Mouse (Mus musculus) ES-E14 (cell line): ENCODE results near the gene Prox2. TPM values are rescaled to one million over a fixed set of nuclear protein-coding genes. Genes with fewer than 3 reads are reported as not detected.
"Not testable (repeated sequence)": the region's sequence is repeated elsewhere in the genome, so short reads cannot be mapped to it uniquely, and the experiment has no call there.

Source experiments
- DNase-seq: peaks from one replicate; pipeline ENCODE4 v3.0.0-alpha.2; 2013; ENCODE audit warnings: low read depth, low spot score
- H3K27ac ChIP-seq: 2 replicates; pipeline ENCODE4 v1.5.1; 2012; ENCODE audit warnings: low read depth, mild to moderate bottlenecking, low read length, moderate library complexity, mixed read lengths; ENCODE audit not compliant: poor library complexity, insufficient read depth, severe bottlenecking
- H3K36me3 ChIP-seq: 2 replicates; pipeline ENCODE4 v1.6.1; 2012; ENCODE audit warnings: mild to moderate bottlenecking, low read length, moderate library complexity, mixed read lengths; ENCODE audit not compliant: control insufficient read depth, poor library complexity, insufficient read depth, severe bottlenecking
- H3K4me1 ChIP-seq, 2 experiments: fragments of 150-350 bp in 1 of 2; sonication (generic) in 1 of 2; 2 replicates each; pipeline ENCODE4 v1.6.1; 2012; ENCODE audit warnings: low read length in 2 of 2, mild to moderate bottlenecking in 1 of 2, mixed read lengths in 1 of 2; ENCODE audit not compliant: control insufficient read depth in 2 of 2, insufficient read depth in 2 of 2, poor library complexity in 1 of 2
- H3K4me3 ChIP-seq, 2 experiments: fragments of 150-350 bp in 1 of 2; sonication (generic) in 1 of 2; 2 replicates each; pipeline ENCODE4 v1.5.1; 2012; ENCODE audit warnings: low read length in 2 of 2, low read depth in 1 of 2, mild to moderate bottlenecking in 1 of 2, mixed read lengths in 1 of 2; ENCODE audit not compliant: insufficient read depth in 1 of 2, poor library complexity in 1 of 2, severe bottlenecking in 1 of 2
- H3K9ac ChIP-seq: 2 replicates; pipeline ENCODE4 v1.6.1; 2012; ENCODE audit warnings: low read depth, mild to moderate bottlenecking, low read length, mixed read lengths; ENCODE audit not compliant: poor library complexity, insufficient read depth, severe bottlenecking
- H3K9me3 ChIP-seq: fragments of 150-350 bp; sonication (generic); 2 replicates; pipeline ENCODE4 v1.6.1; 2012; ENCODE audit warnings: low read depth, mild to moderate bottlenecking, low read length; ENCODE audit not compliant: control insufficient read depth, insufficient read depth
- CHD2 ChIP-seq: IDR thresholded peaks from 2 replicates; pipeline ENCODE4 v1.6.1; 2014; ENCODE audit warnings: mild to moderate bottlenecking, low read depth, low read length, inconsistent platforms
- HCFC1 ChIP-seq: IDR thresholded peaks from 2 replicates; pipeline ENCODE4 v1.6.1; 2012; ENCODE audit warnings: low read length, inconsistent platforms, borderline replicate concordance; ENCODE audit not compliant: insufficient read depth
- MAFK ChIP-seq: IDR thresholded peaks from 2 replicates; pipeline ENCODE4 v1.6.1; 2014; ENCODE audit warnings: mild to moderate bottlenecking, low read depth, low read length, inconsistent platforms; ENCODE audit not compliant: insufficient read depth
- ZC3H11A ChIP-seq: IDR thresholded peaks from 2 replicates; pipeline ENCODE4 v1.6.1; 2012; ENCODE audit warnings: low read depth, mild to moderate bottlenecking, inconsistent platforms, low read length, borderline replicate concordance
- ZNF384 ChIP-seq: IDR thresholded peaks from 2 replicates; pipeline ENCODE4 v1.6.1; 2012; ENCODE audit warnings: low read depth, low read length, inconsistent platforms
- in situ Hi-C, 2 experiments: fragments of 600-800 bp; cut with MboI; formaldehyde crosslinking; loops; one replicate each; pipeline ENCODE4 v1.15.1; 2025; ENCODE audit warnings: low sequenced_read_pairs in 2 of 2, inconsistent platforms in 1 of 2; ENCODE audit not compliant: unreplicated experiment in 2 of 2
- total RNA-seq: library from RNA; depleted of rRNA; stranded (reverse); fragments of 300-350 nt; gene quantifications from 2 replicates; pipeline ENCODE4 v1.2.3, GENCODE M21; 2012

Prox2 gene
- total RNA-seq, 1 experiment = 0.98 TPM

- no peak overlapping the region for H3K27ac ChIP-seq
- H3K4me3 ChIP-seq = no peak overlapping the region
- H3K9ac ChIP-seq = no peak overlapping the region
- H3K9me3 ChIP-seq = no peaks in the 10 kb centered on the region
- DNase-seq = no peak
- no peaks in the 10 kb centered on the region for H3K36me3 ChIP-seq
- TF ChIP-seq ZNF384 (no peak), HCFC1 (no peak), CHD2 (no peak), ZC3H11A (no peak), MAFK (no peak)
- in situ Hi-C loops = no loop called here
- H3K4me1 ChIP-seq = peaks cover 0 to 8% of the 10 kb centered on the region in 2 experiments; a peak in 1 of 4 replicates
These were observed 36.3 kb upstream of the Prox2 start for GRCm38 (mm10) chr12:85146881-85147280.

- DNase-seq = no peak
- H3K4me3 ChIP-seq = peak overlapping the region in 1 of 2 experiments; percentile 40; a peak in 1 of 4 replicates
- no peaks in the 10 kb centered on the region for H3K9me3 ChIP-seq
- peaks cover 2 to 11% of the 10 kb centered on the region in 2 experiments; a peak in 1 of 4 replicates for H3K4me1 ChIP-seq
- no peak overlapping the region for H3K27ac ChIP-seq
- no peak for TF ChIP-seq MAFK
- TF ChIP-seq HCFC1 = no peak
- TF ChIP-seq ZNF384 = no peak
- TF ChIP-seq CHD2 = no peak
- TF ChIP-seq ZC3H11A = no peak
- H3K36me3 ChIP-seq = no peaks in the 10 kb centered on the region
- H3K9ac ChIP-seq = no peak overlapping the region
- in situ Hi-C loops = no loop called here
These were observed 35.8 kb upstream of the Prox2 start for GRCm38 (mm10) chr12:85146355-85146754.

- H3K27ac ChIP-seq = no peak overlapping the region
- in situ Hi-C loops = no loop called here
- DNase-seq = no peak
- no peak overlapping the region for H3K4me3 ChIP-seq
- H3K4me1 ChIP-seq = peaks cover 2 to 14% of the 10 kb centered on the region in 2 experiments; a peak in 2 of 4 replicates
- H3K9ac ChIP-seq = no peak overlapping the region
- no peaks in the 10 kb centered on the region for H3K36me3 ChIP-seq
- no peaks in the 10 kb centered on the region for H3K9me3 ChIP-seq
- TF ChIP-seq CHD2 = no peak
- no peak for TF ChIP-seq MAFK
- no peak for TF ChIP-seq ZC3H11A
- TF ChIP-seq HCFC1 = no peak
- no peak for TF ChIP-seq ZNF384
These were observed 35.1 kb upstream of the Prox2 start for GRCm38 (mm10) chr12:85145630-85146029.

GRCm38 (mm10) chr12:85144821-85145220 lies 34.3 kb upstream of the Prox2 start:
- no peak for DNase-seq
- no peak overlapping the region for H3K9ac ChIP-seq
- TF ChIP-seq ZNF384 (no peak), HCFC1 (no peak), MAFK (no peak), ZC3H11A (no peak), CHD2 (no peak)
- H3K9me3 ChIP-seq = no peaks in the 10 kb centered on the region
- H3K4me3 ChIP-seq = no peak overlapping the region
- no peaks in the 10 kb centered on the region for H3K36me3 ChIP-seq
- in situ Hi-C loops = no loop called here
- no peak overlapping the region for H3K27ac ChIP-seq
- H3K4me1 ChIP-seq = peaks cover 2 to 20% of the 10 kb centered on the region in 2 experiments; a peak in 3 of 4 replicates

- H3K9me3 ChIP-seq, DNase-seq, H3K4me3 ChIP-seq, in situ Hi-C loops, H3K27ac ChIP-seq, H3K9ac ChIP-seq, H3K36me3 ChIP-seq: not testable (repeated sequence)
- peaks cover 2 to 20% of the 10 kb centered on the region in 2 experiments; a peak in 3 of 4 replicates for H3K4me1 ChIP-seq
These were observed 33.7 kb upstream of the Prox2 start for GRCm38 (mm10) chr12:85144276-85144675.
